Mouse (Mus musculus) liver, adult 2 months (tissue): ENCODE measurements around the gene Set.

Source experiments
- CTCF ChIP-seq: fragments of 200-500 bp; IDR thresholded peaks from 2 replicates; pipeline ENCODE4 v1.5.1; 2011; ENCODE audit warnings: low read depth, low read length, control low read depth
- POLR2A ChIP-seq: fragments of 200-500 bp; IDR thresholded peaks from 2 replicates; pipeline ENCODE4 v1.6.1; 2011; ENCODE audit warnings: low read length, control low read depth; ENCODE audit not compliant: insufficient read depth; ENCODE audit errors: extremely low read depth

DNA sequence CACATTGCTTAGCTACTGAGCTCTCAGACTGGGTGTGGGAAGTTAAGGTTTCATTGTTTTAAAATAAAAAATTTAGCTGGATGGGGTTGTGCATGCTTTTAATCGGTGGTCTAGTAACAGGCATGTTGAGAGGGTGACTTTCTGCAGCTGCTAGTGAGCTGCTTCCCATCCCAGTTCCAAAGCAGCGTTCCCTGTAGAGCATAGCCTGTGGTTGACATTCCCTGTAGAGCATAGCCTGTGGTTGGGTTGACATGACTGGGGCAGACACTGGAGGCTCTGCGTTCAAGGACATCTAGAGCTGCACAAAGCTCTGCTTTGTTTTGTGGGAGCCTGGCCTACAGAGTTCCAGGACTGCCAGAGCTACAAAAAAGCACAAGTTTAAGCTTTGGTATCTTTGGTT lies 16.1 kb downstream of the Set start:
- TF ChIP-seq CTCF (no peak), POLR2A (no peak)
